Mouse (Mus musculus) leukemia stem cell, adult 10-12 weeks (primary cell): Measurements from ENCODE around the gene Ccdc81. TPM values are rescaled to one million over a fixed set of nuclear protein-coding genes. Genes with fewer than 3 reads are reported as not detected.

Source experiments
- polyA plus RNA-seq: library from polyadenylated mRNA; stranded (reverse); fragments of >175 nt; gene quantifications from 2 replicates; pipeline ENCODE4 v1.2.3, GENCODE M21; 2012; ENCODE audit warnings: low replicate concordance

Gene Ccdc81
- polyA plus RNA-seq: not detected in 2 replicates

DNA sequence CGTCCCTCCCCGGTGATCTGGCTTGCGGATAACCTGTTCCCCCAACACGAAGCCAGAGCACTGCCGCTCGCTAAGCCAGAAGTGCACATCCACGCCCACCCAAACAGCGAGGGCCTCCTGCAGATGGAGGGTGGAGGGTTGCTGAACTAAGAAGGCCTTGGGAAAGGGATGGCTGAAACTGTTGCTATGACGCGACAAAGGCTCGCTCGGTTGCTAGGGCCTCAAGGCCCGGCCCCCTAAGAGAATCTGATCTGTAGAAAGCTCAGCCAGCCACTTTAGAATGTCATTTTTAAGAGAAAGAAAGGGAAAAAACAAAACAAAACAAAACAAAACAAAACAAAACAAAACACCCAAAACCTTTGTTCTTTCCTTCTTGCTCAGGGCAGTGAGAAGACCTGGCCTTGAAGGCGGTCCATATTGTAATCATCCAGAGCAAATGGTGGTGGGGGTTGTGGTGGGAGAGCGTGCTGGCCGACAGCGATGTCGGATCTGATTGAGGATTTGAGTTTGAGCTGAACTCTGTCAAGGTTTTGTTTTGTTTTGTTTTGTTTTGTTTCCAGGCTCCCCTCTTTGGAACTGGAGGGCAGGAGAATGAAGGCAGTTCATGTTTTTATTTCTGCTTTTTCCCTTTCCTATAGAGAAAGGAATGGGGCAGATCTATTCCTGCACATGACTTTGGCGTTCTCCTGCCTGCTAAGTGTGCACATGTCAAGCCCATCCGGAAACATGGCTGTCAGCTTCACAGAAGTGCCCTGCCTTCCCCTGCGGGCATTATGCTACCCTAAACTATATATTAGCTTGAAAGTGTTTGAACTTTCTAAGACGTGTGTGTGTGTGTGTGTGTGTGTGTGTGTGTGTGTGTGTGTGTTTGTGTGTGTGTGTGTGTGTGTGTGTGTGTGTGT lies at the start of gene Ccdc81:
Ccdc81 (minus strand) TSS at position 188 of the 902 bp plus-strand sequence.

DNA sequence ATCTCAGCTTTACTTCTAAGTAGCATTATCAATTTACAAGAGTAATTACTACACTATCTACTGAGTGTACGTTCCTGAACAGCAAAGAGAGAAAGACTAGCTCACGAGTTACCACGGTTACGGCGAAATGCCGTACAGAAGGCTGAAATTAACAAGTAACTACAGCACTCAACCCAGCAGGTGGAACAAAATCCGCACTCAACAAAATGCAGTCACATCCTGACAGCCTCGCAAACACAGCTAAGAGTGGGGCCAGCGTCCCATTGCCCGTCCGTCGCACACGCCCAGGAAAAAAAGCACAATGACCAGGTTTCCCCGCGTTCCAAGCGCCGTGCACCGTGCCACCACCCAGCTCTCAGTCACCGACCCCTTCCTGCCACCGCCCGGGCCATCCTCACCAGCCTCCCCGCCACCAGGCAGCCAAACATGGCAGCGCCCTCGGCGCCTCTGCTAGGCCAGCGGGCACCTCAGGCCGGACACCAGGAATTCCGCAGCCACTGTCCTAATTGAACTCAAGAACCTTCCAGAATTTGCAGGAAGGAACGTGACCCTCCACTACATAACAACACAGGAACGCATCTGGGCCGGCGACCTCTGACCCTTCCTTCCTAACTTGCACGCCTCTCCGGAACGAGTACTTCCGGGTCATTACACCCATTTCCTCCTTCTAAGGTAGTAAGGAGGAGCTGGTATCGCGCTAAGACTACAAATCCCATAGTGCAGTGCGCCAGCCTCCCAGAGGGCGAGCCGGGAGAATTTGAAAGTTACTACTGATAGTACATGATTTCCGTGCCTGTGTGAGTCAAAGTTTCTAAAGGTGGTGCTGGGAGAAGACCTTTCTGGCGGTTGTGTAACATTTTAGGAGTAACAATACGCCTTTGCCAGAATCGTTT lies 37.4 kb upstream of the Ccdc81 start, which contains the start of gene Hikeshi:
Hikeshi (minus strand) TSS at position 634 of the 893 bp plus-strand sequence.

Other genes starting within 250 kb of the Ccdc81 start
- 8.7 and 11.4 TPM in 2 replicates for gene Hikeshi, start 37.6 kb upstream of the Ccdc81 start, polyA plus RNA-seq
- gene Eed, start 77.4 kb upstream of the Ccdc81 start, polyA plus RNA-seq: 35.9 and 49.1 TPM in 2 replicates
- 98.4 and 168 TPM in 2 replicates for gene Picalm, start 226.6 kb upstream of the Ccdc81 start, polyA plus RNA-seq